Mouse (Mus musculus) urinary bladder, adult 18-20 months (tissue): ENCODE measurements at regions not wholly inside any gene's neighbourhood (a gene's known extent, or its start where the extent isn't known, plus 50 kb on each side); places are given as distances from the start of the nearest gene placed in this dataset.
"Not testable (repeated sequence)": the region's sequence is repeated elsewhere in the genome, so short reads cannot be mapped to it uniquely, and the experiment has no call there.

ENCODE experiments used
- DNase-seq, 2 experiments: peaks; one replicate each; pipeline ENCODE4 v3.0.0; 2022; ENCODE audit warnings: low spot score in 2 of 2, mixed read lengths in 2 of 2

- DNase-seq, result no peak
These were observed 322.5 kb downstream of the Ajap1 start for GRCm38 (mm10) chr4:153160115-153160514.

- no peak for DNase-seq
These were observed 325.0 kb downstream of the Ajap1 start for GRCm38 (mm10) chr4:153157572-153157971.

GRCm38 (mm10) chr4:153152923-153153322, 329.7 kb downstream of the Ajap1 start:
- not testable (repeated sequence) for DNase-seq

GRCm38 (mm10) chr4:153133147-153133546, 349.5 kb downstream of the Ajap1 start:
- DNase-seq, result no peak

GRCm38 (mm10) chr4:153129345-153129744, 353.3 kb downstream of the Ajap1 start:
- DNase-seq, result no peak

GRCm38 (mm10) chr4:153128162-153128561, 354.4 kb downstream of the Ajap1 start:
- no peak for DNase-seq

GRCm38 (mm10) chr4:153120480-153120879, 362.1 kb downstream of the Ajap1 start:
- DNase-seq, result no peak

GRCm38 (mm10) chr4:153119647-153120102, 362.9 kb downstream of the Ajap1 start:
- no peak for DNase-seq

- no peak for DNase-seq
These were observed 363.6 kb downstream of the Ajap1 start for GRCm38 (mm10) chr4:153118824-153119646.

GRCm38 (mm10) chr4:153114998-153115397, 367.6 kb downstream of the Ajap1 start:
- no peak for DNase-seq

GRCm38 (mm10) chr4:153113577-153113976, 369.0 kb downstream of the Ajap1 start:
- DNase-seq, result no peak

GRCm38 (mm10) chr4:153110291-153110746, 372.3 kb downstream of the Ajap1 start:
- no peak for DNase-seq

GRCm38 (mm10) chr4:153098591-153098990, 384.0 kb downstream of the Ajap1 start:
- DNase-seq, result no peak

GRCm38 (mm10) chr4:153097601-153098000, 385.0 kb downstream of the Ajap1 start:
- DNase-seq, result no peak

GRCm38 (mm10) chr4:153093129-153093528, 389.5 kb downstream of the Ajap1 start:
- no peak for DNase-seq

GRCm38 (mm10) chr4:153082166-153082565, 400.4 kb downstream of the Ajap1 start:
- DNase-seq, result no peak

- no peak for DNase-seq
These were observed 408.0 kb downstream of the Ajap1 start for GRCm38 (mm10) chr4:153074590-153074989.

- DNase-seq, result no peak
These were observed 412.3 kb downstream of the Ajap1 start for GRCm38 (mm10) chr4:153070190-153070745.

- DNase-seq, result no peak
These were observed 414.1 kb downstream of the Ajap1 start for GRCm38 (mm10) chr4:153068484-153069033.

- no peak for DNase-seq
These were observed 418.5 kb downstream of the Ajap1 start for GRCm38 (mm10) chr4:153064021-153064605.

- DNase-seq, result no peak
These were observed 419.2 kb downstream of the Ajap1 start for GRCm38 (mm10) chr4:153063402-153063801.

- no peak for DNase-seq
These were observed 424.5 kb downstream of the Ajap1 start for GRCm38 (mm10) chr4:153058152-153058551.
